Mouse (Mus musculus) forebrain, embryonic 12.5 days (tissue): ENCODE measurements at regions not wholly inside any gene's neighbourhood (a gene's known extent, or its start where the extent isn't known, plus 50 kb on each side); places are given as distances from the start of the nearest gene placed in this dataset.

Experiments used
- ATAC-seq: fragments of 200-750 bp; cut with Nextera tagmentation; 2 replicates; pipeline ENCODE4 v1.8.0; 2017; ENCODE audit warnings: moderate TSS enrichment; ENCODE audit not compliant: low FRiP score
- H3K27ac ChIP-seq: fragments of 300-500 bp; sonication (generic); 2 replicates; pipeline ENCODE4 v1.5.1; 2016; ENCODE audit warnings: mild to moderate bottlenecking
- H3K27me3 ChIP-seq: fragments of 300-500 bp; sonication (generic); 2 replicates; pipeline ENCODE4 v1.6.1; 2016; ENCODE audit warnings: mild to moderate bottlenecking
- H3K36me3 ChIP-seq: fragments of 300-500 bp; sonication (generic); replicated peaks from 2 replicates; pipeline ENCODE4 v1.6.1; 2016; ENCODE audit warnings: mild to moderate bottlenecking
- H3K4me1 ChIP-seq: fragments of 300-500 bp; sonication (generic); 2 replicates; pipeline ENCODE4 v1.6.1; 2016
- H3K4me2 ChIP-seq: fragments of 300-500 bp; sonication (generic); 2 replicates; pipeline ENCODE4 v1.6.1; 2016; ENCODE audit warnings: mild to moderate bottlenecking, moderate library complexity
- H3K4me3 ChIP-seq: fragments of 300-500 bp; sonication (generic); replicated peaks from 2 replicates; pipeline ENCODE4 v1.5.1; 2016; ENCODE audit warnings: mild to moderate bottlenecking
- H3K9ac ChIP-seq: fragments of 300-500 bp; sonication (generic); 2 replicates; pipeline ENCODE4 v1.6.1; 2016; ENCODE audit warnings: mild to moderate bottlenecking
- H3K9me3 ChIP-seq: fragments of 300-500 bp; sonication (generic); 2 replicates; pipeline ENCODE4 v1.6.1; 2016
- WGBS: fragments of 180-500 bp; shearing (Covaris S2); methylation state at CpG from one replicate; pipeline ENCODE4 v1.1.7; 2016; 5-methylcytosine and 5-hydroxymethylcytosine counted together

- H3K9ac ChIP-seq: no peak overlapping the region
- no peak for ATAC-seq
- H3K27ac ChIP-seq: no peak overlapping the region
- no peak overlapping the region for H3K4me3 ChIP-seq
- H3K4me1 ChIP-seq: peaks cover 2% of the 10 kb centered on the region; the same call in 1 of the 2 replicates
- H3K27me3 ChIP-seq: no peaks in the 10 kb centered on the region
- WGBS: 78% methylated on average over 4 of the region's 4 CpGs
- no peaks in the 10 kb centered on the region for H3K36me3 ChIP-seq
- no peak overlapping the region for H3K4me2 ChIP-seq
- H3K9me3 ChIP-seq: no peaks in the 10 kb centered on the region
These were observed 1344.0 kb downstream of the Gsdmc2 start for GRCm38 (mm10) chr15:62500966-62501365.

- Histone ChIP-seq H3K9me3 (no peaks in the 10 kb centered on the region), H3K27me3 (no peaks in the 10 kb centered on the region), H3K4me3 (no peak overlapping the region), H3K36me3 (no peaks in the 10 kb centered on the region), H3K9ac (no peak overlapping the region), H3K27ac (no peak overlapping the region), H3K4me1 (peaks cover 4% of the 10 kb centered on the region; the same call in 1 of the 2 replicates), H3K4me2 (no peak overlapping the region)
- WGBS: 70% methylated on average over 2 of the region's 2 CpGs
- no peak for ATAC-seq
These were observed 1344.5 kb downstream of the Gsdmc2 start for GRCm38 (mm10) chr15:62500522-62500921.

- Histone ChIP-seq H3K9ac (no peak overlapping the region), H3K4me3 (no peak overlapping the region), H3K27ac (no peak overlapping the region), H3K36me3 (no peaks in the 10 kb centered on the region), H3K4me2 (no peak overlapping the region), H3K4me1 (peaks cover 4% of the 10 kb centered on the region; the same call in 1 of the 2 replicates), H3K27me3 (no peaks in the 10 kb centered on the region), H3K9me3 (no peaks in the 10 kb centered on the region)
- WGBS: 12% methylated on average over 4 of the region's 4 CpGs
- no peak for ATAC-seq
These were observed 1348.8 kb downstream of the Gsdmc2 start for GRCm38 (mm10) chr15:62496193-62496592.

GRCm38 (mm10) chr15:62492350-62492749, 1352.6 kb downstream of the Gsdmc2 start:
- peaks cover 4% of the 10 kb centered on the region; the same call in 1 of the 2 replicates for H3K4me1 ChIP-seq
- WGBS: 69% methylated on average over 3 of the region's 3 CpGs
- no peak overlapping the region for H3K9ac ChIP-seq
- H3K36me3 ChIP-seq: no peaks in the 10 kb centered on the region
- H3K4me2 ChIP-seq: no peak overlapping the region
- ATAC-seq: no peak
- no peaks in the 10 kb centered on the region for H3K27me3 ChIP-seq
- H3K4me3 ChIP-seq: no peak overlapping the region
- H3K9me3 ChIP-seq: no peaks in the 10 kb centered on the region
- no peak overlapping the region for H3K27ac ChIP-seq

- H3K9ac ChIP-seq: no peak overlapping the region
- H3K4me1 ChIP-seq: no peaks in the 10 kb centered on the region
- no peak overlapping the region for H3K4me2 ChIP-seq
- H3K4me3 ChIP-seq: no peak overlapping the region
- H3K36me3 ChIP-seq: no peaks in the 10 kb centered on the region
- no peaks in the 10 kb centered on the region for H3K9me3 ChIP-seq
- ATAC-seq: no peak
- no peaks in the 10 kb centered on the region for H3K27me3 ChIP-seq
- WGBS: 92% methylated on average over 2 of the region's 2 CpGs
- H3K27ac ChIP-seq: no peak overlapping the region
These were observed 1354.4 kb downstream of the Gsdmc2 start for GRCm38 (mm10) chr15:62490548-62490947.

GRCm38 (mm10) chr15:62486540-62486939, 1358.4 kb downstream of the Gsdmc2 start:
- H3K4me3 ChIP-seq: no peak overlapping the region
- H3K36me3 ChIP-seq: no peaks in the 10 kb centered on the region
- no peaks in the 10 kb centered on the region for H3K27me3 ChIP-seq
- no peaks in the 10 kb centered on the region for H3K9me3 ChIP-seq
- WGBS: 77% methylated on average over 6 of the region's 6 CpGs
- no peak overlapping the region for H3K4me2 ChIP-seq
- no peak overlapping the region for H3K9ac ChIP-seq
- H3K4me1 ChIP-seq: no peaks in the 10 kb centered on the region
- H3K27ac ChIP-seq: no peak overlapping the region
- ATAC-seq: no peak

- Histone ChIP-seq H3K27me3 (no peaks in the 10 kb centered on the region), H3K9ac (no peak overlapping the region), H3K4me3 (no peak overlapping the region), H3K4me1 (no peaks in the 10 kb centered on the region), H3K9me3 (no peaks in the 10 kb centered on the region), H3K27ac (no peak overlapping the region), H3K4me2 (no peak overlapping the region), H3K36me3 (no peaks in the 10 kb centered on the region)
- ATAC-seq: no peak
- WGBS: 86% methylated on average over 3 of the region's 3 CpGs
These were observed 1360.6 kb downstream of the Gsdmc2 start for GRCm38 (mm10) chr15:62484350-62484749.

- Histone ChIP-seq H3K9me3 (no peaks in the 10 kb centered on the region), H3K4me3 (no peak overlapping the region), H3K27ac (no peak overlapping the region), H3K36me3 (no peaks in the 10 kb centered on the region), H3K4me1 (no peaks in the 10 kb centered on the region), H3K27me3 (no peaks in the 10 kb centered on the region), H3K4me2 (no peak overlapping the region), H3K9ac (no peak overlapping the region)
- no peak for ATAC-seq
- 89% methylated on average over 1 of the region's 1 CpGs for whole genome bisulfite sequencing
These were observed 1361.4 kb downstream of the Gsdmc2 start for GRCm38 (mm10) chr15:62483534-62483933.

GRCm38 (mm10) chr15:62482357-62482756, 1362.6 kb downstream of the Gsdmc2 start:
- Histone ChIP-seq H3K27ac (no peak overlapping the region), H3K9ac (no peak overlapping the region), H3K4me3 (no peak overlapping the region), H3K4me2 (no peak overlapping the region), H3K36me3 (no peaks in the 10 kb centered on the region), H3K27me3 (no peaks in the 10 kb centered on the region), H3K4me1 (no peaks in the 10 kb centered on the region), H3K9me3 (no peaks in the 10 kb centered on the region)
- ATAC-seq: no peak
- WGBS: 91% methylated on average over 7 of the region's 7 CpGs

- Histone ChIP-seq H3K9ac (no peak overlapping the region), H3K36me3 (no peaks in the 10 kb centered on the region), H3K9me3 (no peaks in the 10 kb centered on the region), H3K27me3 (no peaks in the 10 kb centered on the region), H3K4me3 (no peak overlapping the region), H3K4me1 (no peaks in the 10 kb centered on the region), H3K27ac (no peak overlapping the region), H3K4me2 (no peak overlapping the region)
- 87% methylated on average over 2 of the region's 2 CpGs for WGBS
- ATAC-seq: no peak
These were observed 1367.2 kb downstream of the Gsdmc2 start for GRCm38 (mm10) chr15:62477779-62478178.

- no peaks in the 10 kb centered on the region for H3K9me3 ChIP-seq
- no peaks in the 10 kb centered on the region for H3K36me3 ChIP-seq
- no peak overlapping the region for H3K27ac ChIP-seq
- H3K9ac ChIP-seq: no peak overlapping the region
- H3K27me3 ChIP-seq: no peaks in the 10 kb centered on the region
- H3K4me1 ChIP-seq: no peaks in the 10 kb centered on the region
- H3K4me3 ChIP-seq: no peak overlapping the region
- no peak for ATAC-seq
- H3K4me2 ChIP-seq: no peak overlapping the region
- 95% methylated on average over 4 of the region's 4 CpGs for WGBS
These were observed 1368.5 kb downstream of the Gsdmc2 start for GRCm38 (mm10) chr15:62476452-62476851.

- H3K4me3 ChIP-seq: no peak overlapping the region
- H3K27ac ChIP-seq: no peak overlapping the region
- no peak overlapping the region for H3K4me2 ChIP-seq
- no peaks in the 10 kb centered on the region for H3K27me3 ChIP-seq
- H3K9ac ChIP-seq: no peak overlapping the region
- WGBS: 23% methylated on average over 7 of the region's 7 CpGs
- no peak for ATAC-seq
- H3K36me3 ChIP-seq: no peaks in the 10 kb centered on the region
- peaks cover 7% of the 10 kb centered on the region for H3K4me1 ChIP-seq
- no peaks in the 10 kb centered on the region for H3K9me3 ChIP-seq
These were observed 1374.2 kb downstream of the Gsdmc2 start for GRCm38 (mm10) chr15:62470683-62471331.

GRCm38 (mm10) chr15:62468076-62468475, 1376.9 kb downstream of the Gsdmc2 start:
- WGBS: 62% methylated on average over 3 of the region's 3 CpGs
- no peak overlapping the region for H3K4me3 ChIP-seq
- no peak overlapping the region for H3K4me2 ChIP-seq
- H3K27ac ChIP-seq: no peak overlapping the region
- H3K9me3 ChIP-seq: no peaks in the 10 kb centered on the region
- peaks cover 7% of the 10 kb centered on the region for H3K4me1 ChIP-seq
- H3K36me3 ChIP-seq: no peaks in the 10 kb centered on the region
- H3K27me3 ChIP-seq: no peaks in the 10 kb centered on the region
- ATAC-seq: no peak
- no peak overlapping the region for H3K9ac ChIP-seq
